Mouse (Mus musculus) frontal cortex, adult (tissue): Measurements from ENCODE around the gene Ngdn.
A peak's percentile ranks its signal among the peaks of the same experiment; 100 is the strongest.
"Not testable (repeated sequence)": the region's sequence is repeated elsewhere in the genome, so short reads cannot be mapped to it uniquely, and the experiment has no call there.

Experiments used
- ATAC-seq: cut with Nextera tagmentation; 2 replicates; pipeline ENCODE4 v1.9.2; 2017; ENCODE audit warnings: mild to moderate bottlenecking, moderate library complexity, mixed read lengths; ENCODE audit not compliant: low TSS enrichment

Gene Ngdn

GRCm38 (mm10) chr14:54999868-55000267 lies 15.4 kb upstream of the Ngdn start:
- ATAC-seq: not testable (repeated sequence)

- no peak for ATAC-seq
Observed at GRCm38 (mm10) chr14:55000814-55001213, 14.4 kb upstream of the Ngdn start.

GRCm38 (mm10) chr14:55001446-55001845 lies 13.8 kb upstream of the Ngdn start:
- ATAC-seq: no peak

GRCm38 (mm10) chr14:55001938-55002686 lies 13.1 kb upstream of the Ngdn start:
- no peak for ATAC-seq

GRCm38 (mm10) chr14:55002687-55003120 lies 12.6 kb upstream of the Ngdn start:
- no peak for ATAC-seq

GRCm38 (mm10) chr14:55003878-55004855 lies 11.1 kb upstream of the Ngdn start:
- ATAC-seq: peak; percentile 31; the same call in 1 of the 2 replicates

DNA sequence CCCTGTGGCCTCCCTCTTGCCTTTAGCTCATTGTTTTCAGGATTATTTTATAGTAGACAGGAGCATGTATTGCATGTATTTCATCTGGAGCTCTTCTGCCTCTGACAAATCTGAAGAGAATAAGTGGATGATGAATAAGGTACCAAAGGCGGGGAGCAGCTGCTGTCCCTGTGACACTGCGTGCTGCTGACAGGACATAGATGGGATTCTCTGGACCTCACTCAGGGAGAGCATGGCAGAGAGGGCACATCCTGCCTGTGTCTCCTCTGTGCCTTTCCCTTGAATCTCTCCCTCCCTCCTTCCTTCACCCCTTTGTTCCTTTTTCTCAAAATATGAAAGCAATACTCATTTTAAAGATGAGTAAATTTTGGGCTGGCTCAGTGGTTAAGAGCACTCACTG lies 9.7 kb upstream of the Ngdn start:
- no peak for ATAC-seq

DNA sequence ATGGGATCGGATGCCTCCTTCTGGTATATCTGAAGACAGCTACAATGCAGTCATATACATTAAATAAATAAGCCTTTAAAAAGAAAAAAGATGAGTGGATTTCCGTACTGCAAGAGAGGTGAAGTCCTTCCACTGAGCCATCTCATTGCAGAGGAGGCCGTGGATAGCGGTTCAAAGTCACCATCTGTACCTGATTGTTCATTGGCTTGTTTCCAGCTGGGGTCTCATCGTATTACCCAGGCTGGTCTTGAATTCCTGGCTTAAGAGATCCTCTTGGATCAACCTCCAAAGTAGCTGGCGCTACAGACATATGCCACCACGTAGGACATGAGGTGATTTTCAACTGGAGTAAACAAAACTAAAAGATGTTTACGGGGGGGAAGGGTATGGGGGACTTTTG lies 9.3 kb upstream of the Ngdn start:
- no peak for ATAC-seq

GRCm38 (mm10) chr14:55006541-55006940 lies 8.7 kb upstream of the Ngdn start:
- no peak for ATAC-seq

GRCm38 (mm10) chr14:55007120-55007908 lies 7.9 kb upstream of the Ngdn start:
- no peak for ATAC-seq

DNA sequence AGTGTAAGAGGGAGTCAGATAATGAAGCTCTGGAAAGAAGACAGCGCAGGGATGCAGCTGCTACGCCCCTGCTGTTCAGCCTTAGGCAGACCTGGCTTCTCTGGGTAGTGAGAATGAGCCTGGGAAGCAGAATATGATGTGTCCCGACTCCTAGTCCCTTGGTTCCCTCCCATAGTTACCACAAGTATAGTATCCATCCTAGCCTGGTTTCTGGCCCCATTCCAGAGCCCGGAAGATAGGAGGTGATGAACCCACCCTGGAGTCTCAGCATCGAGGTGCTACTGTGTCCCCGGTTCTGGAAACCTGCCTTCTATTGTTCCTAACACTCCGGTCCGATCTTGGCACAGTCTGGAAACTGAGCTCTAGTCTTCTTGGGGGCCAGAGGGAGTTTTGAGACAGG lies 6.8 kb upstream of the Ngdn start:
- ATAC-seq: no peak

GRCm38 (mm10) chr14:55011116-55011515 lies 4.1 kb upstream of the Ngdn start:
- ATAC-seq: no peak

DNA sequence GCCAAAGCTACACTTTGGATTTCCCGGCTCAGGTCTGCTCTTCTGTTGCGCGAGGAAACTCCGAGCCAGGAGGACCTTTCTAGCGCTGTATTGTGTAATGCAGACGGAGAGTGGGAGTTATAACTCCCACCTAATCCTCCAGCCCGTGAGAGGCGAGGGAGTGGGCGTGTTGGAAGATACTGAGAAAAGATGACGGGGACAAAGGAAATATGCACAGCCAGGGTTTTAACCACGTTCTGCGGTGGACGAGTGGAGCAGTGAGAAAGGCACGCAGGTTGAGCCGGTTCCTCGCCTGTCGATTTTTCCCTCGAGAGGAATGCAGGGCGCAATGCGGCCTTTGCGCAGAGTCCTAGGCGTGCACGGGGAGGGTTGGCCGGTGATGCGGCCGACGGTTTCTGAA lies 663 bp upstream of the Ngdn start:
- ATAC-seq: peak; percentile 65

DNA sequence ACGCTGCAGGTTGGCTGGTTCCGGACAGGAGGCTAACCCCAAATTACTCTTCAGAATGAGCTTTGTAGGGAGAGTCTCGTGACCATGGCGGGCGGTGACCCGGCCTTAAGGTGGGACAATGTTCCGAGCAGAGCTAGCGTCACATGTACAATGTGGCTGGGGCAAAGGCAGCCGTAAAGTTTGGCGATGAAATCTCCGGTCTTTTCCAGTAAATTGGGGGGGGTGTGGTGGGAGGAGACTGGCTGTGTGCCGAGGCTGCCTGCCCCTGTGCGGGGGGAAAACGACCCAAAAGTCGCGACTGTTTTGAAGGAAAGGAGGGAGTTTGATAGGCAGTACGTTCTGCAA lies 485 bp downstream of the Ngdn start:
- peak; percentile 14 for ATAC-seq

DNA sequence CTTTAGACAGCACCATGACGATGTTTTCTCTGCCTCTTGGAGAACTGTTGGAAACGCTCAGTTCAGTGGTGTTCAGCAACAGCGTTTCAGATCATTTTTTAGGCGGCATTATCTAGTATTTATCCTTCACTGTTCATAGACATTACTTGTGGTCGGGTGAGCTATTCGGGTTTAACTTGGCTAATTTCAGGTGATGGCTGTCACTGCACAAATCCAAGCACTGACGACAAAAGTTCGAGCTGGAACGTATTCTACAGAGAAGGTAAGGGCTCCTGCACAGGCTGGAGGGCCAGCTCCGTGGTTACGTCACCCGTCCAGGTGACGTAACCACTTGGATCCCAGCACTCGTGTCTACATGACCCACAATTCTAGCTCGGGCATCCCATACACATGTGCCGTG lies 1.6 kb downstream of the Ngdn start:
- no peak for ATAC-seq

DNA sequence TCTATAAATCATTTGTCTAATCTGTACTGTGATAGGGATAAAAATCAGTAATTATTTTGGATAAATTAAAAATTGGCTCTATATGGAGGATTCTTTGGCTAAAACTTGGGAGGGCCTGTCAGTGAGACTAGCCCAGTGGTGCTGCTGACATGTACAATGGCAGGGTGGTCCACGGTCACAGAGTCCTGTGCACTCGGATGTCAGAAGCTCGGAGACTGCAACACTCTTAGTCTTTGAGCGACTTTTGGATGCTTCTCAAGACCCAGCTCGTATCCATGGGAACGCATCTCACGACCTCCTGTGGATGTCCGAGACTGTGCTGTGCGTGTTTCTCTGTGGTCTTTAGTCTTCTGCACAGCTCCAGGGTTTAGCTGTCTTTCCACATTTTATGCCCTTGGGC lies 5.1 kb downstream of the Ngdn start:
- no peak for ATAC-seq

- no peak for ATAC-seq
Observed at GRCm38 (mm10) chr14:55023011-55023410, 7.8 kb downstream of the Ngdn start.

- ATAC-seq: peak; percentile 48
Observed at GRCm38 (mm10) chr14:55024236-55024635, 9.0 kb downstream of the Ngdn start.

GRCm38 (mm10) chr14:55025527-55025926 lies 10.3 kb downstream of the Ngdn start:
- no peak for ATAC-seq

DNA sequence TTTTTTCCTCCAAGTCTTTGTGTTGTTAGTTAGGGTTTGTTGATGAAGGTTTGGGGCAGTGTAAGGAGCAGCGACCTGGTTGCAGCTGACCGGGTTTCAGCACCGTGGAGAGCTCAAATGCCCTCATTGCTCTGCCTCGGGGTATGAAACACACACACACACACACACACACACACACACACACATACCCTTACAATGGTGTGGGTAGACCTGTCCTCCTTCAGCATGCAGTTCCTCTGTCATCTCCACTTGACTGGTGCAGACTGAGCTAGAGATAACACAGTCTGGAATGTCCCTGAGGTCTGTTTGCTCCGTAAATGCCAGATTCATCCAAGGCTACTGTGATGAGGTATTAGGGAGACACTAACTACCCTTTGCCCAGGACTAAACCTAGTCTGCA lies 12.0 kb downstream of the Ngdn start:
- no peak for ATAC-seq

DNA sequence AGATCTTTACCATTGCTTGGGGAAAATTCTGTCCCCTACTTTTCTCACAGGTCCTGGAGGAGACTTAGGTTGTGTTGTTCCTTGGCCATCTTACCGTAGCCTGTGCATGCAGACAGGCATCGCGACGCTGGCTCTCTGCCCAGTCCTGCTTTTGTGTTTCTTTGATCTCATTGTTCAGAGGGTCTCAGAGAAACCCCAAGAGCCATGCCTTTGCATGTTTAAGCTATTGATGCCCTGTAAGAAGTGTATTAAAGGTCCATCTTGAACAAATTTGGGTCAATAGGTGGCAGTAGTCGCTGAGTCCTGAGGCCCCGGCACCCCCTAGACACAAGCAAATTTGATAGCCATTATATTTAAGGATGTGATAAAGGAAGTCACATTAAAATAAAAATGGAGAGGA lies 12.4 kb downstream of the Ngdn start:
- no peak for ATAC-seq

DNA sequence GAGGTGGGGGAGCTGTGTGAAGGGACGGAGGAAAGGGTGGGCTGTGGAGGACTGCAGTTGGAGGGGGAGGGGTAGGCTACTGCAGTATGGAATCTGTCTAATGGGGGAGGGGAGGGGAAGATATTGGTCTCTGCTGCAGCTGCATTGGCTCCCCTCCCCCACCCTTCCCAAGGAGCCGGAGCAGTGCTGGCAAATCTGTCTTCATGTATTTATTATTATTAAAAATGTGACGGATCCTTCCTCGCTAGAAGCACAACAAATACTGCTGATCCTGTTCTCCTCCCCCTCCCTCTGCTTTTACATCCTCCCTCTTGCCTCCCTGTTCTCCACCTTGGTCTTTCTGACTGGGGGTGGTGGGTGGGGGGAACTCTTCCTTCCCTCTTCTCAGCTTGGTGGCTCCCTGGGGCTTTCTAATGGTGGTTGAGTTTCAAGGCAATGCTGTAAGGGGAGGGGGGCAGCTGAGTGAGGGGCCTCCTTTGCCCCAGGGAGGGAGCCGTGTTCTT lies 13.1 kb downstream of the Ngdn start:
- ATAC-seq: no peak
